Mouse (Mus musculus) large intestine, adult 2 months (tissue): Measurements from ENCODE around the gene Zfp866. TPM values are rescaled to one million over a fixed set of nuclear protein-coding genes. Genes with fewer than 3 reads are reported as not detected.

Source experiments
- DNase-seq: peaks from one replicate; pipeline ENCODE4 v3.0.0-alpha.2; 2012; ENCODE audit warnings: low read depth, low spot score
- WGBS: fragments of 180-500 bp; shearing (Covaris S2); methylation state at CpG from one replicate; pipeline ENCODE4 v1.1.7; 2018; 5-methylcytosine and 5-hydroxymethylcytosine counted together
- polyA plus RNA-seq: library from polyadenylated mRNA; depleted of rRNA; stranded (reverse); fragments of >200 nt; gene quantifications from 2 replicates; pipeline ENCODE4 v1.2.3, GENCODE M21; 2012; rRNA removed

Gene Zfp866
- 6.0 and 8.5 TPM in 2 replicates for polyA plus RNA-seq

DNA sequence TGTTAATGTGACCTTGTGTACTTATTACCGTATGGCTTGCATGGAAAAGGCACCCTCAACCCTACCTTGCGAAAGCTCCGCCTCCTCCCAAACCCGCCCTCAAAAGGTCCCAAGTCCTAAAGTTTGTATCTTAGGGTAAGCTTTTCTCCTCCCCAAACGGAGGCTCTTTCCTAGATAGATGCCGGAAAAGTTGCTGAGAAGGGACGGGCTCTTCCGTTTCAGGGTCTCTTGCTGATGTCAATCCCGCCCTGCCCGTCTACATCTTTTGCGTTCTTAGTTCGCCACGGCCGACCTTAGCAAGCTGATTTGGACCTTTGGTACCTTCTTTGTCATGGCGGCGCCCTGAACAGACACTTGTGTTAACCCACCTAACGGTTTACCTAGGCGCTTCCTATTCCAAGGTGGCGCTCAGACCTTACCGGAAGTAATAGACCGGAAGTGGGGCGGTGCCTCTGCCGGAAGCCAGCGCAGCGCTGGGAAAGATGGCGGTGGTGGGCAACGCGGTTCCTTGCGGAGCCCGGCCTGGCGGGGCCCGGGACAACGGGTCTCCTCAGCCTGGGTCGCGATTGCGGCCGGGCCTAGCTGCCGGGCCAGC is at the start of gene Zfp866, which contains the start of gene Atp13a1:
TSS of gene Zfp866 (minus strand) at position 406 of the 595 bp plus-strand sequence.
TSS of gene Atp13a1 (plus strand) at position 391 of the 595 bp plus-strand sequence.
- peak; percentile 76 for DNase-seq
- under 1% methylated on average over 38 of the region's 38 CpGs for WGBS

DNA sequence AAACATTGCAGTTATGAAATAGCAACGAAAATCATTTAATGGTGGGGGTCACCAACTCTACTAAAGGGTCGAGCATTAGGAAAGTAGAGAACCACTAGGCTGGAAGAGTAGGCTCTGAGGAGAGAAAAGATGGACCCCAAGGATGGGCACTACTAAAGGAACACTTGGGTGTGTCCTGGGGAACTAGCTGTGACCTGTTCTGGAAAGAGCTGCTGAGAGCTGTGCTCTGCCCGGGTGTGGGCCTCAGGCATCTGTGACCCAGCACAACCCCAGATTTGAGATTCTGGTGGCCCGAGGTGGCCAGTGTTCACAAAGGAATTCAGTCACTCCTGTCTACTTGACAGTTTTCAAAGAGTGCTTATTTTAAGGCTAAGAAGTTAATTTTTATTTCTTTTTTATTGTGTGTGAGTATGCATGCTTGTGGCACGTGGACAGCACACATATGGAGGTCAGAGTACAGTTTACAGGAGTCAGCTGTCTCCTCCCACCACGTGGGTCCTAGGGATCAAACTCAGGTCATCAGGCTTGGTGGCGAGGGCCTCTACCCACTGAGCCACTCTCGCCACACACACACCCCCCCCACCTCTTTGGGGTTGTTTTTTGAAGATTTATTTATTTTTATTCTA is 46.2 kb upstream of the Zfp866 start:
- no peak for DNase-seq
- WGBS = 44% methylated on average over 8 of the region's 8 CpGs

DNA sequence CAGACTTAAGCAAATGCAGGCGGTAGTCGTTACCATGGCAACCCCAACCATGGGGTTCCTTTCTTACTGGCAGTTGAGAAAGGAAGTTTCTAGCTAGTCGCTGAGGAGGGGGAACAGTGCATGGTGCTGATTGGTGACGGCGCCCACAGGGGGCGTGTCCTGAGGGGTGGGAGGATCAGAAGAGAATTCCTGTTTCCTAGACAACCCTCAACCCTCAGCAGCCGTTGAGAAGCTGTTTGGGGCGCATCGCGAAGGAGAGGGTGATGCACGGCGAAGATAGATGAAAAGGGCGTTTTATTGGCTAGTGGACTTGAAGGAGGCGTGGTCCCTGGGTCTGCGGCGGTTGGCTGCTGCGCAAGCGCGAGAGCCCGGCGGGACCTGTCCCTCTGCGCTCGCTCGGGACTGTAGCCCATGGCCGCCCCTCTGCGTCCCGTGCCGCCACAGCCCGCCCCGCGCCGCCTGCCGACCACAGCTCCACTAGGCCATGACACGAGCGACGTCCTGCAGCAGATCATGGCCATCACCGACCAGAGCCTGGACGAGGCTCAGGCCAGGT is 41.4 kb upstream of the Zfp866 start, which contains the start of gene Pbx4:
TSS of gene Pbx4 (plus strand) at position 194 of the 556 bp plus-strand sequence.
- DNase-seq = no peak
- under 1% methylated on average over 38 of the region's 38 CpGs for WGBS

DNA sequence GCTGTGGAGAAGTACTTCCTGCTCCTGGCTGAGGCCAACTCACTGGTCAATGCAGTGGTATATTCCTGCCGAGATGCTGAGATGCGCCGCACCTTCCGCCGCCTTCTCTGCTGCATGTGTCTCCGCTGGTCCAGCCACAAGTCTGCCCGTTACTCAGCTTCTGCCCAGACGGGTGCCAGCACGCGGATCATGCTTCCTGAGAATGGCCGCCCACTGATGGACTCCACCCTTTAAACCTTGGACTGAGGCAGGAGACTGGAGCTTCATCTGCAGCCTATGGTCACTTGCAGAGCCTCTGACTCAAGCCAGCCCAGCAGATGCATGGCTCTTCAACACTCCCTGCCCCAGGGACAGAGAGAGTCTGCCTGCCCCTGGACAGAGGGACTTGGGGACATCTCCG is 35.4 kb upstream of the Zfp866 start:
- no peak for DNase-seq
- 91% methylated on average over 12 of the region's 12 CpGs for WGBS

DNA sequence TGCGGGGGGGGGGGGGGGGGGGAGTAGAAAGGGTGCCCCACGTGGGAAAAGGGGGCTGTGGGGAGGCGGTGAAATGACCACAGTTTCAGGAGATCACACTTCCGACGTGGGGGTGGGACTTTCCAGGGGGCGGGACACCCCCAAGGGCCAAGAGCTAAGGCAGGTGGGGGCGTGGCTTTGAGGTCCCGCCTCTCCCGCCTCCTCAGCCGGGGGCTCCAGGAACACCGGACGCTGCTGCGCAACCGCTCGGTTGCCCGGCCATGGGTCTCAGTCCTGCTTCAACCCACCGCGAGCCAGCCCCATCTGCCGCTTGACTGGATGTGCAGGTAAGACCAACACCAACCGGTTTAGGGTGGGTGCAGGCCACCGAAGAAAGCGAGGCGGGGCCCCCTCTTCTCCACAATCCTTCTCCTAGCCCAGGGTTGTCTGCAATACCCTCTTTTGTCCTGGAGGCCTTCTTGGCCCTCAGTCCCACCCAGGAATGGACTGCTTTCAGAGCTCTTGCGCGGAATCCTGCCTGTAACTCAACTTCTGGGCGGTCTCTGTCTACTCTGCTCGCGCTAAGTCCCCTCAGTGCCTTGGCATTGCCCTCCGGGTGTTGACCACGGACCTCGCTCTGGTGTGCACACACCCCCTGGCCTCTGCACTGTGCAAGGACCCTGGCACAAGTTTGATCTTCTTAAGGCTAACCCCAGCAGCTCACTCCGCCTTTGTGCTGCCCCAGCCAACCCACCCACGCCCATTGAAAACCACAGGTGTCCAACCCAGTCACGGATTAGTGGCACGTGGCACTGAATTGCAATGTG is 31.6 kb upstream of the Zfp866 start, which contains the start of gene Lpar2:
TSS of gene Lpar2 (plus strand) at position 44 of the 806 bp plus-strand sequence.
- no peak for DNase-seq
- 4% methylated on average over 30 of the region's 35 CpGs for WGBS

DNA sequence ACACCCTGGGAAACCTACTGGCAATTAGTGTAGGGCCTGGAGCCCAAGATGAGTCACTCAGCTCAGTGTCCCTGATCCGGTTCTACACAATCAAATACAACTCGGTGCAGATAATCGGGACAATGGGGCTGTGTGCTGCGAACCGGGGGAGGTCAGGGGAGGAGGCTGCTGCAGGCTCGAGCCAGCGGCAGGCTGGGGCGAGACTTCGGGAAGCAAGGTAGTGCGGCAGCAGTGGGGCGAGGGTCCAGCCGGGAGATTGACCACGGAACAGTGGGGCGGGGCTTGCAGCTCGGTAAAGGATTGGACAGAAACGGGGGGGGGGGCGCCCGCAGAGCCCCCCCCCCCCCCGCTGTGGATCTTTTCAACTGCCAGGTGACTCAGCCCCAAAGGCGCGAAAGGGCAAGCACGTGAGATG is 31.0 kb upstream of the Zfp866 start:
- DNase-seq = no peak
- 1% methylated on average over 17 of the region's 22 CpGs for WGBS

DNA sequence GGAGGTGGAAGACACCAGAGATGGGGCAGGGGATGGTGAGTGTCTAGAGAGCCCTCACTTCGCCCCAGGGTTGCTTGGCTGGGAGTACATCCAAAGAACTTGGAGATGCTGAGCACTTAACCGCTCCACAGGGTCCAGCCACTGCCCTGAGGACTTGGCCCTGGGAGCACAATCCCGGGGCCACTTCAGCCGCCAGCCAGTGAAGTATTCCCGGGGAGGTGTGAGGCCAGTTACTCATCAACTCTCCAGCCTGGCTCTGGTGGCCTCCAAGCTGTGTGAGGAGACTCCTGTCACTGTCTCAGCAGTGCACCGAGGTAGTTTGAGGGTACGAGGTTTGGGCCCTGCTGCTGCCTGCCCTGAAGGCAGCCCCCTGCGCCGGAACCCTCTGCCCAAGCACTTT is 29.5 kb upstream of the Zfp866 start:
- 76% methylated on average over 9 of the region's 9 CpGs for WGBS
- DNase-seq = no peak

DNA sequence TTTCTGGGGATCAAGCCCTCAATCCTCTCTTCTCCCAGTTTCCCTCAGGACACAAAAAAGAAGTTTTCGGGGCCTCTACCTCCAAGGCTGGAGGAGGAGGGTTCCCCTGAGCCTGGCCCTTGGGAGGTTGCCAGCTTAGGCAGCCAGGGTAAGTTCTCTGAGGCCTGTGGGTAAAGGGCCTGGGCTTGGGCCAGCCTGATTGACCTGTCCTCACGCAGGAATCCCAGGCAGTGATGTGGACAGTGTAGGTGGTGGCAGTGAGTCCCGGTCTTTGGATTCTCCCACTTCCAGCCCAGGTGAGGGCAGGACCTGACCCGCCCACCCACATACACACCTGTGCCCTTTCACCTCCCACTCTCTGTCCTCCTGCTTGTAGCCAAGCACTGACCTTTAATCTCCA is 24.4 kb upstream of the Zfp866 start:
- no peak for DNase-seq
- 86% methylated on average over 4 of the region's 4 CpGs for WGBS

DNA sequence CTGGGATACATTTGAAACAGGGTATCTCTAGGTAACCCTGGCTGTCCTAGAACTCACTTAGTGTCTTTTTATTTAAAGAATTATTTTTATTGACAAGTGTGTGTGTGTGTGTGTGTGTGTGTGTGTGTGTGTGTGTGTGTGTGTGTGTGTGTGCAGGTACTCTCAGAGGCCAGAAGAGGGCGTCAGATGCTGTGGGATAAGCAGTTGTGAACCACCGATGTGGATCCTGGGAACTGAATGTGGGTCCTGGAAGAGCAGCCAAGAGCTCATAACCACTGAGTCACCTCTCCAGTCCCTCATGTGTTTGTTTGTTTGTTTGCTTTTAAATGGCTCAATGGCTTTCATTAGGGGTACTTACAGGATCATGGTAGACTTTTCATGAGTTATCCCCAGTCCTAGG is 23.9 kb upstream of the Zfp866 start:
- 100% methylated on average over 2 of the region's 2 CpGs for WGBS

DNA sequence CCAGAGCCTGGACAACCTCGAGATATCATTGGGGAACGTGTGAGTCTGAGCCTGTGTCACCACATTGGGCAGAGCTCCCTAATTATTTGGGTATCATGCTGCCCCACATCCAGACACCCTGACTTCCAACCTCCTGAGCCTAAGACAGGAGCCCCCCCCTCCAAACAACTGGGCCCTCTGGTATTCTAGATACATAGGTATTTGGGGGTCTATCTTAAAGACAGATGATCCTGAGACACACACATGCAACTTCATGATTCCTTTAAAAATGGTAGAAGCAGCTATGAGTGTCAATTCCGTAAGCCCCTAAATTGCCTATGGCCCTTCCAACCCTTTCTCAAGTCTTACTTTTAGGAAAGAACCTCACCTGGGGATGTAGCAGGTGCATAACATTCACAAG is 18.8 kb upstream of the Zfp866 start:
- no peak for DNase-seq
- 81% methylated on average over 3 of the region's 3 CpGs for WGBS

More for the DNA sequence above, 23.9 kb upstream of the Zfp866 start:
- no peak for DNase-seq

DNA sequence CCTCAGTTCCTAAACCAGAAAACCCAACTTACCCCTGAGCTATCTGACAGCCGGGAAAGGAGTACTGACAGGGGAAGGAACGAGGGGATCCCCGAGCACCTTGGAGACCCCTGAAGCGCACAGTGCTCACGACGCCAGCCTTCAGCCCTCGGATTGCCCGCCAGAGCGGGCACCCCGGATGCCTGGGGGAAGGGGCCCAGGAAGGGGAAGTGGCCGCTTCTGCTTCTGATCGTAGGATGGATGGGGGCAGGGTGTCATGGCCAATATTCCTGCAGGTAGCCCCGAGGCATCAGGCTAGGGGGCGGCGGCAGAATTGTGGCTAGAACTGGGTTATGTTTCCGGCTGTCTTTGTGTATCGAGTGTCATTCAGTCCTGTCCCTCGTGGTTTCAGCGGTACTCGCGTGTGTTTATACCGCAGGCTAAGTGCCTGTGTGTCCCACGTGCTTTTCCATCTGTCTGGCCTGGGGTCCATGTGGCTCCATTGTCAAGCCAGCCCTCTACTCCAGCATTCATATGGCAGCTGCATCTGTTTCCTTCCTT is 18.0 kb upstream of the Zfp866 start:
- no peak for DNase-seq
- WGBS = 0% methylated on average over 23 of the region's 23 CpGs

DNA sequence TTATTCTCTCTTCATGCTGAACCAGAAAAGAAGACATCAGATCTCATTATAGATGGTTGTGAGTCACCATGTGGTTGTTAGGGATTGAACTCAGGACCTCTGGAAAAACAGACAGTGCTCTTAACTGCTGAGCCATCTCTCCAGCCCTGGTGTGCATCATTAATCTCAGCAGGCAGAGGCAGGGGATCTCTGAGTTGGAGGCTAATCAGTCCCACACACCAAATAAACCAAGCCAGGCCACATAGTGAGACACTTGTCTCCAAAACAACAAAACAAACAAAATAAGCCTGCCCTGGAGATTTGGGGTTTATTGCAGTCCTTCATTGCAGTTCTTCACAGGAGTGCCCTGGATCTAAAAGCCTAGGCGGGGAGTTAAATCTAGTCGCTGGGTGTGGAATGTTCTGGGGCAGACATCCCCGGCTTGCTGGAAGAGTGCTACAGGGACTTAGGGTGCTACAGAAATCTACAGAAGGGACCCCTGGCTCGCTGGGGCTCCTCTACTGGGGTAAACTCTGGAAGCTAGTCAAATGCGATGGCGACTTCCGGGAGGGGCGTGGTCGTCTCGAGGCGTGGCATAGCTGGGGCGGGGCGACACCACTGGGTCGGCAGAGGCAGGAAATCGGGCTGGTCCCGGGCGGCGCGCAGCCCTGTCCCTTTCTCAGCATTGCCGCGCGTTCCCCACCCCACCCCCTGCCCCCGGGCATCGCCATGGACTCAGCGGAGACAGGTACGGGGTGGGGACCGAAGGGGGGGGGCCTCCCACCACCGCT is 17.3 kb upstream of the Zfp866 start, which contains the start of gene Gmip:
TSS of gene Gmip (plus strand) at position 586 of the 770 bp plus-strand sequence.
- DNase-seq = no peak
- 3% methylated on average over 28 of the region's 28 CpGs for WGBS

DNA sequence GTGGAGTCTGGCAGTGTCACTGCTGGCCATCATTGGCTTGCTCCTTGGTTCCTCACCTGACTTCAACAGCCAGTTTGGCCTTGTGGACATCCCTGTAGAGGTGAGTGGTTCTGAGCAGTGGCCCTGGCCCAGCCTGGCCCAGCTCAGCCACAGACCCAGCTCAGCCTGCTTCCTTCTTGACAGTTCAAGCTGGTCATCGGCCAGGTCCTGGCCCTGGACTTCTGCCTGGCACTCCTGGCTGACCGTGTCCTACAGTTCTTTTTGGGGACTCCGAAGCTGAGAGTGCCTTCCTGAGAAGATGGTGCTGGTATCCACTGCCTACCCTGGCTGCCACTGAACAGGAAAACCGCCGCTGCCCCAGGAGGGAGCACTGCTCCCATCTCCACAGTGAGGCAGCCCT is 16.3 kb upstream of the Zfp866 start:
- WGBS = 94% methylated on average over 5 of the region's 5 CpGs
- no peak for DNase-seq

DNA sequence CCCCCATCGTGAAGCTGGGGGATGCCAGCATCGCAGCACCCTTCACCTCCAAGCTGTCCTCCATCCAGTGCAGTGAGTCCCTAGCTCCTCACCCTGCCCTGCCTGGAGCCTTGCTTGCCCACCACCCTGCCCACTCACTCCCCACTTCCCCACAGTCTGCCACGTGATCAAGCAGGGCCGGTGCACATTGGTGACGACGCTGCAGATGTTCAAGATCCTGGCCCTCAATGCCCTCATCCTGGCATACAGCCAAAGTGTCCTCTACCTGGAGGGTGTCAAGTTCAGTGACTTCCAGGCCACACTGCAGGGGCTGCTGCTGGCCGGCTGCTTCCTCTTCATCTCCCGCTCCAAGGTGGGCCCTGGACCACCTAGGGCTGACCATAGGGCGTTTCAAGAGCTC is 14.5 kb upstream of the Zfp866 start:
- WGBS = 86% methylated on average over 9 of the region's 9 CpGs
- no peak for DNase-seq

DNA sequence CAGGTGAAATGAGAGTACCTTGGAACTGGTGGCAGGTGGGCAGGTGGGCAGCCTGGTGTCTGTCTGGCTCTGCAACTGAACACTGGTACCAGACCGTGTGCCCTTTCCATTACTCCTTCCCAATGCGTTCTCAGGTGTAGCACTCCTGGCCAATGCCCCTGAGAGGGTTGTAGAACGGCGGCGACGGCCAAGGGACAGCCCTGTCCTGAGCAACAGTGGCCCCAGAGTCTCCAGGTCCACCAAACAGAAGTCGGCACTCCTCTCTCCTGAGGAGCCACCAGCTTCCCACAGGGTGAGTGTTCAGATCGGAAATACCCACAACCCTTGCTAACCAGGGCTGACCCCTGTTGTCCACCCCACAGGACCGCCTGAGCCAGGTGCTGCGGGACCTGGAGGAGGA is 14.1 kb upstream of the Zfp866 start:
- no peak for DNase-seq
- 93% methylated on average over 10 of the region's 10 CpGs for WGBS

DNA sequence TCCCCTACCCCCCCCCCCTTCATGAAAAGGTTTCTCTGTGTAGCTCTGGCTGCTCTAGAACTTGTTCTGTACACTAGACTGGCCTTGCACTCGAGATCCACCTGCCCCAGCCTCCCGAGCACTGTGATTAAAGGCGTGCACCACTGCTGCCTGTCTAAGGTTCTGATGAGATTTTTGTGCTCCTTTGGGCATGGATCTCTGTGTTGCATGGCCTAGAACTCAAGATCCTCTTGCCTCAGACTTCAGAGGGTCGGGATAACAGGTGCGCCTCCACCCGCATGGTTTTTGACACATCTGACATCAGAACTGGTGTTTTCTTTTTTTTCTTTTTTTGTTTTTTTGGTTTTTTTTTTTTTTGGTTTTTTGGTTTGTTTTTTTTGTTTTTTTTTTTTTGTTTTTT is 13.6 kb upstream of the Zfp866 start:
- no peak for DNase-seq
- WGBS = 91% methylated on average over 6 of the region's 6 CpGs

DNA sequence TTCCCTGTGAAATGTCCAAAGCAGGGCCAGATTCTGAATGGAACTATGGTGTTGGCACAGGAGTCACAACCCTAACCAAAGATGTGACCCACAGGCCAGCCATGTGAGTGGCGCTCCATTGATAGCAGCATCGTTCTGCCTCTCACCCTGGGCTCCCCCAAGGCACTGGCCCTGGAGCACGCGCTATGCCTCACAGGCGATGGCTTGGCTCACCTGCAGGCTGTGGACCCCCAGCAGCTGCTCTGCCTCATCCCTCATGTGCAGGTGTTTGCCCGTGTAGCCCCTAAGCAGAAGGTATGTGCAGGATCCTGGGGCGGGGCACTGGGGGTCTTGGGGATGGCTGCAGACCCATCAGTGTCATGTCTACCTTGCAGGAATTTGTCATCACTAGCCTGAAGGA is 12.4 kb upstream of the Zfp866 start:
- DNase-seq = no peak
- WGBS = 95% methylated on average over 7 of the region's 7 CpGs

DNA sequence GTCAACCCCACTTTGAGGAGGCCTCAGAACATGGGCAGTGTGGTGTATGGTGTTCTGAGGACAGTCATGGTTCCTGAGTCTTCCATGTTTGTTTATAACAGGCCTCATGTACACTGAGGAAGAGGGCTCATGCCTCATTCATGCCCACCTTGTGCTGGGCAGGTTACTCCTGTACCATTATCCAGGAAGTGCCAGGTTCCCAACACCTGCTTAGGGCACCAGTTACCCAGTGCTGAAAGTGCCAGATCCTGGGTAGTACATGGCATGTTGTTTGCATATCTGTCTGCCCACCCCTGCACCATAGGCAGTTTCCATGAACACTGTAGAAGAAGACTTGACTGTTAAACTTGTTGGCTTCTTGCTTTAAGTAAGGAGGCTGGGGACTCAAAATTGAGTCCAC is 11.2 kb upstream of the Zfp866 start:
- DNase-seq = no peak

DNA sequence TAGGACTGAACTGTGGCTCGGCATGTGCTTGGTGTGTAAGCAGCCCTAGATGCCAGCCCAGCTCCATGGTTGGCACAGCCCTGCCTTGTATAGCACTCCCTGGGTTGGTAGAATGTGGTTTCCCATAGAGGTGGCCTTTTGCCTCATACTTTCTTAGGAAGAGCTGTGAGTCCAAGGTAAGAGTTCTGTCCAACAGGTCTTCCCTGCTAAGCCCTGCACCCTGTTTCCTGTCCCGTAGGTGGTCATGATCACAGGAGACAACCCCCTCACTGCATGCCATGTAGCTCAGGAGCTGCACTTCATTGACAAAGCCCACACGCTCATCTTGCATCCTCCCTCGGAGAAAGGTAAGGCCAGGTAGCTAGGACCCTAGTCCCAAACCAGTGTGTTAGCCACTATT is 10.8 kb upstream of the Zfp866 start:
- WGBS = 95% methylated on average over 4 of the region's 4 CpGs
- DNase-seq = no peak
